Mouse (Mus musculus) olfactory bulb, adult 2 months (tissue): ENCODE results near the gene Rpp25l. TPM values are rescaled to one million over a fixed set of nuclear protein-coding genes. Genes with fewer than 3 reads are reported as not detected.

Experiments used
- H3K27ac ChIP-seq: fragments of 200-500 bp; 2 replicates; pipeline ENCODE4 v1.5.1; 2012; ENCODE audit warnings: low read depth, low read length; ENCODE audit not compliant: insufficient read depth
- H3K4me1 ChIP-seq: fragments of 200-500 bp; 2 replicates; pipeline ENCODE4 v1.6.1; 2012; ENCODE audit warnings: low read length; ENCODE audit not compliant: control insufficient read depth, insufficient read depth
- H3K4me3 ChIP-seq: fragments of 200-500 bp; 2 replicates; pipeline ENCODE4 v1.5.1; 2012; ENCODE audit warnings: mild to moderate bottlenecking, low read depth, low read length, moderate library complexity; ENCODE audit not compliant: insufficient read depth
- CTCF ChIP-seq: fragments of 200-500 bp; IDR thresholded peaks from 2 replicates; pipeline ENCODE4 v1.5.1; 2012; ENCODE audit warnings: low read depth, mild to moderate bottlenecking, low read length, moderate library complexity; ENCODE audit not compliant: insufficient read depth
- POLR2A ChIP-seq: fragments of 200-500 bp; IDR thresholded peaks from 2 replicates; pipeline ENCODE4 v1.6.1; 2012; ENCODE audit warnings: mild to moderate bottlenecking, low read depth, low read length, moderate library complexity; ENCODE audit not compliant: insufficient read depth
- WGBS: fragments of 180-500 bp; shearing (Covaris S2); methylation state at CpG from one replicate; pipeline ENCODE4 v1.1.7; 2018; 5-methylcytosine and 5-hydroxymethylcytosine counted together
- polyA plus RNA-seq: library from polyadenylated mRNA; stranded (reverse); fragments of >200 nt; gene quantifications from 2 replicates; pipeline ENCODE4 v1.2.4, GENCODE M21; 2012; ENCODE audit warnings: low replicate concordance; ENCODE audit not compliant: missing spikeins, insufficient read depth, insufficient read length

Gene Rpp25l
- polyA plus RNA-seq, 1 experiment, result not detected

DNA sequence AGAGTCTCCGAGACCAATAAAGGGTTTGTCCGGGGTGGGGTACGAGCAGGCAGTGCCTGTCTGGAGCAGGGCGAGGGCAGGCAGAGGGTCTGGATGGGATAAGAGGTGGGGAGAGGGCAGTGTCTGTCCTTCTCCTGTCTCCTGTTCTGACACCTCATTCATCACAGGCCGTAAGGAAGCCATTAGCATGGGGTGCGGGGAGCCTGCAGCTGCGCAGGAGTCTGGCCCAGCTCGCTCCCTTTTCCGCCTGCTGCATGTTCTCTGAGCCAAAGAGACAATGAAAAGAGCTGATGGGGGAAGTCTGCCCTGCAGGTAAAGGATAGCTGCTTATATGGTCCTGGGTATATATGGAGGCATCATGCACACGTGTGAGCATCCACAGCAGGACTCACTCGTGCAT is 50.6 kb downstream of the Rpp25l start:
- WGBS, result 84% methylated on average over 11 of the region's 11 CpGs

More for the DNA sequence above, 50.6 kb downstream of the Rpp25l start:
- Histone ChIP-seq H3K4me3 (no peak overlapping the region), H3K4me1 (peaks cover 19% of the 10 kb centered on the region), H3K27ac (no peak overlapping the region)
- TF ChIP-seq POLR2A (no peak), CTCF (no peak)

Other genes starting within 250 kb of the Rpp25l start
- not detected in 2 replicates for gene Kif24, start 248.6 kb downstream of the Rpp25l start, polyA plus RNA-seq
- gene Nudt2, start 248.4 kb downstream of the Rpp25l start, polyA plus RNA-seq, result not detected in 2 replicates
- gene AI464131, start 210.5 kb downstream of the Rpp25l start, polyA plus RNA-seq, result not detected in 2 replicates
- not detected in 2 replicates for gene 1110017D15Rik, start 196.2 kb downstream of the Rpp25l start, polyA plus RNA-seq
- gene Fam219a, start 144.0 kb downstream of the Rpp25l start, polyA plus RNA-seq, result not detected in 2 replicates
- not detected in 2 replicates for gene Dnaic1, start 143.8 kb downstream of the Rpp25l start, polyA plus RNA-seq
- not detected in 2 replicates for gene Enho, start 73.2 kb downstream of the Rpp25l start, polyA plus RNA-seq
- gene Cntfr, start 16.4 kb downstream of the Rpp25l start, polyA plus RNA-seq, result not detected in 2 replicates
- gene Il11ra1, start 13.5 kb downstream of the Rpp25l start, polyA plus RNA-seq, result not detected in 2 replicates
- not detected in 2 replicates for gene Dctn3, start 9.6 kb upstream of the Rpp25l start, polyA plus RNA-seq
- gene Arid3c, start 17.6 kb upstream of the Rpp25l start, polyA plus RNA-seq, result not detected in 2 replicates
- gene Galt, start 41.7 kb upstream of the Rpp25l start, polyA plus RNA-seq, result not detected in 2 replicates
- gene Sigmar1, start 42.6 kb upstream of the Rpp25l start, polyA plus RNA-seq, result not detected in 2 replicates
- not detected in 2 replicates for gene Ccl27a, start 60.7 kb upstream of the Rpp25l start, polyA plus RNA-seq
- gene Gm21541, start 190.1 kb upstream of the Rpp25l start, polyA plus RNA-seq, result not detected in 2 replicates
- not detected in 2 replicates for gene Gm20878, start 228.0 kb upstream of the Rpp25l start, polyA plus RNA-seq